Mouse (Mus musculus) neural tube, embryonic 12.5 days (tissue): Measurements from ENCODE around the gene Dhrs9. TPM values are rescaled to one million over a fixed set of nuclear protein-coding genes. Genes with fewer than 3 reads are reported as not detected.

Source experiments
- ATAC-seq: fragments of 200-750 bp; cut with Nextera tagmentation; 2 replicates; pipeline ENCODE4 v1.8.0; 2017; ENCODE audit warnings: low read depth, mild to moderate bottlenecking, moderate TSS enrichment, moderate library complexity; ENCODE audit not compliant: low FRiP score
- H3K27ac ChIP-seq: fragments of 300-500 bp; sonication (generic); 2 replicates; pipeline ENCODE4 v1.5.1; 2016
- H3K27me3 ChIP-seq: fragments of 300-500 bp; sonication (generic); replicated peaks from 2 replicates; pipeline ENCODE4 v1.6.1; 2016; ENCODE audit warnings: mild to moderate bottlenecking
- H3K36me3 ChIP-seq: fragments of 300-500 bp; sonication (generic); 2 replicates; pipeline ENCODE4 v1.6.1; 2016; ENCODE audit warnings: mild to moderate bottlenecking
- H3K4me1 ChIP-seq: fragments of 300-500 bp; sonication (generic); 2 replicates; pipeline ENCODE4 v1.6.1; 2016
- H3K4me2 ChIP-seq: fragments of 300-500 bp; sonication (generic); replicated peaks from 2 replicates; pipeline ENCODE4 v1.6.1; 2016; ENCODE audit warnings: mild to moderate bottlenecking
- H3K4me3 ChIP-seq: fragments of 300-500 bp; sonication (generic); 2 replicates; pipeline ENCODE4 v1.5.1; 2016
- H3K9ac ChIP-seq: fragments of 300-500 bp; sonication (generic); 2 replicates; pipeline ENCODE4 v1.6.1; 2016; ENCODE audit warnings: mild to moderate bottlenecking
- H3K9me3 ChIP-seq: fragments of 300-500 bp; sonication (generic); 2 replicates; pipeline ENCODE4 v1.6.1; 2016; ENCODE audit warnings: mild to moderate bottlenecking
- WGBS: fragments of 180-500 bp; shearing (Covaris S2); methylation state at CpG from one replicate; pipeline ENCODE4 v1.1.7; 2016; 5-methylcytosine and 5-hydroxymethylcytosine counted together
- polyA plus RNA-seq: library from polyadenylated mRNA; unstranded; fragments of >200 nt; fragmentation: Nextera tagmentation; extraction: Ambion mirVana; gene quantifications from 2 replicates; pipeline ENCODE4 v1.2.1, GENCODE M21; 2016

The Dhrs9 gene
- polyA plus RNA-seq, 1 experiment from 2014 or later: not detected

DNA sequence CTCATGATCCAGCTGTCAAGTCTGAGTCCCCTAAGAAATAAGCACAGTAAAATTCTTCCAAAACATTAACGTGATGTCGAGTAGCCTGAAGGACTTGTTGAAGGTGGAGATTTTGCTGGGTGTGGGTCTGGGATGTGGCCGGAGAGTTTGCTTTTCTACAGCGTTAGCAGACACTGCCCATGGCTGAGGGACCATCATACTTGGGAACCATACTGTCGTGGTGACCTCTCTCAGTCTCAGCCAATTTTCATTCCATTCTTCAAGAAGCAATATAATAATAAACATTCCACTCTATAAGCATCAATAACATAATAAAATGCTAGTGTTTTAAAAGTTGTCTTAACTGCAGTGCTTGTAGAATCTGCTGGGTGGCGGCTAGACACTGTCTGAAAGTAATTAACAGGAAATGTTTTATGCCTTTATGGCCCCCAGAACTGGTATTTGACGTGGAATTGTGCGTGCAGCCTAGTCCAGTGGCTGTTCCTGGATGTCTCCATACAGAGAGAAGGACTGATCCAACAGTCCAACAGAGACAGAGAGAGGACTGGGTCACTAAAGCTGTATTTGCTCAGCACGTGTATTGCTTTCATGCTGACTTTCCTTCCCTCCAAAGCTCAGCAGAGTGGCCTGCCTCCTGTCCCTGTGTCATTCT, 15.5 kb downstream of the Dhrs9 start:
- ATAC-seq: no peak
- Histone ChIP-seq H3K4me3 (no peak overlapping the region), H3K4me1 (no peaks in the 10 kb centered on the region), H3K9ac (no peak overlapping the region), H3K27ac (no peak overlapping the region), H3K36me3 (no peaks in the 10 kb centered on the region), H3K4me2 (no peak overlapping the region), H3K9me3 (no peaks in the 10 kb centered on the region), H3K27me3 (no peaks in the 10 kb centered on the region)
- WGBS: 42% methylated on average over 9 of the region's 9 CpGs

DNA sequence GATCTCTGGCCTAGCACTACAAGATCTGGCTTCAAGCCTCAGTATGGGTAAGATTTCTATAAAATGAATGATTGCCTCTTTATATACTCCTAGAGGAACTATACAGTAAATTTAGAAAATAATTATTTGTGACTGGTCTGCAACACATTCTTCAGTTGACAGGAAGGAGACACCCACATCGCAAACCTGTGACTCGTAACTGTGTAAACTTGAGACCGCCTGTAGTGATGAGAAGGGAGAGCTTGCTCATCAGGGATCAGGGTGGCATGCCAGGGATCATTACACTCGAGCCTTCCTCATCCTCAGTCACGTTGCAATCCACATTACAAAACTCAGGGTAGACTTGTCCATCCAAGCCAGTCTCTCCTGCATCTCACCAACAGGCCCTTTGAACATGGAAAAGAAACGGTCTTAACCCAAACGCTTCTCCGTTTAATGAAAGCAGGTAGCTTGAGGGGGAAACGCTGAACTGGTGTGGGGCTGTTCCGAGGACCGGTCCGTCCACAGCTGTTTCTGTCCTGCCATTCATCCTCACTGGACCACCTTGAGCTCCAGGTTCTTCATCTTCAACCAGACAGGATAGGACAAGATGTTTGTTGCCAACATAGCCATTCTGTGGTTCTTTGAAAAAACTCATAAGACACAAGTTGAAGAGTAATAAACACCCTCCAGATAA, 16.7 kb downstream of the Dhrs9 start:
- H3K27me3 ChIP-seq: no peaks in the 10 kb centered on the region
- no peak overlapping the region for H3K4me2 ChIP-seq
- WGBS: 85% methylated on average over 12 of the region's 12 CpGs
- no peaks in the 10 kb centered on the region for H3K4me1 ChIP-seq
- no peak overlapping the region for H3K27ac ChIP-seq
- no peak overlapping the region for H3K9ac ChIP-seq
- no peak for ATAC-seq
- H3K4me3 ChIP-seq: no peak overlapping the region
- H3K9me3 ChIP-seq: no peaks in the 10 kb centered on the region
- H3K36me3 ChIP-seq: no peaks in the 10 kb centered on the region

DNA sequence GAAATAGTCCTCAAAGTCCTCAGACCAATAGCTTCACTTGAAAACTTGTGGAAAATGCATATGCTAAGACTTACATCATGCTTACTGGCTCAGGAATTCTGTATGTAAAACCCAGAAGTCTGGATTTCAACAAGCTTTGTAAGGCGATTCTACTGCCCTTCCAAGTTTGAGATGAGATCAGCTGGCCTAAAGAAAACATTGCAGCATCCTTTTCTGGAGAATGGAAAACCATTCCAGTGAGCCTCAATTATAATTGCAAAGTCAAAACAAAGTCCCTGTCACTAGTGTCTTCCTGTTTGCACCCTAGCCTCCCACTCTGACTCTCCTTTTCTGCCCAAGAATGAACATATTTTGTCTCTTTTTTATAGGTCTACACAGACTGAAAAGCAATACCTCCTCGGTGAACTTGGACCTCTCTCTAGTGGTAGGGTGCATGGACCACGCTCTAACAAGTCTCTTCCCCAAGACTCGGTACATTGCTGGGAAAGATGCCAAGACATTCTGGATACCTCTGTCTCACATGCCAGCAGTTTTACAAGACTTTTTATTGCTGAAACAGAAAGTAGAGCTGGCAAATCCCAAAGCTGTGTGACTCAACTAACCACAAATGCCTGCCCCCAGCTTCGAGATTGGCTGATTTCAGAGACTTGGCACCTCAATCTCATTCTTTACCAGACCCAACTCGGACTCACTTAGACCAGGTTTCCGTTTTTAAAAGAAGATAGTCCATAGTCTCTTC, 20.8 kb downstream of the Dhrs9 start:
- H3K27me3 ChIP-seq: no peaks in the 10 kb centered on the region
- no peak for ATAC-seq

DNA sequence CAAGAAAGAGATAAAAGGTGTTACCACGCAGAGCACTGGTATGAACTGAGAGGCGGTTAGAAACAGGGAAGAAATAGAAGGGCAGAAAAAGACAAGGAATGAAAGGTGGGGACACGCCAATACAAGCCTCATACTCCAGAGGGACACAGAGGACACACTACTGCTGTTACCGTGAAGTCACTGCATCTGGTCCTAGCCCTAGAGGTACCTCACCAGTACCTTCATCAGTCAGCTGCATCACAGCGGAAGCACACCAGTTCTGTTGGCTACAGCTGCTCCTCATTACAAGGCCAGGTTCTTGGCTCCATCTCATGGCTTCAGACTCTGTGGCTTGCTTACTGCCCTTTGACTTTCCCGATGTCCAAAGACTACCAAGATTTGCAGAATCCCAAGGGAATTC, 21.6 kb downstream of the Dhrs9 start:
- Histone ChIP-seq H3K4me2 (no peak overlapping the region), H3K4me3 (no peak overlapping the region), H3K27me3 (no peaks in the 10 kb centered on the region), H3K9me3 (no peaks in the 10 kb centered on the region), H3K27ac (no peak overlapping the region), H3K9ac (no peak overlapping the region), H3K4me1 (no peaks in the 10 kb centered on the region), H3K36me3 (no peaks in the 10 kb centered on the region)
- no peak for ATAC-seq
- 95% methylated on average over 6 of the region's 6 CpGs for WGBS

More for the DNA sequence above, 20.8 kb downstream of the Dhrs9 start:
- H3K9me3 ChIP-seq: no peaks in the 10 kb centered on the region
- 89% methylated on average over 7 of the region's 7 CpGs for WGBS
- no peak overlapping the region for H3K4me2 ChIP-seq
- no peak overlapping the region for H3K9ac ChIP-seq
- H3K27ac ChIP-seq: no peak overlapping the region
- no peak overlapping the region for H3K4me3 ChIP-seq
- no peaks in the 10 kb centered on the region for H3K4me1 ChIP-seq
- no peaks in the 10 kb centered on the region for H3K36me3 ChIP-seq

DNA sequence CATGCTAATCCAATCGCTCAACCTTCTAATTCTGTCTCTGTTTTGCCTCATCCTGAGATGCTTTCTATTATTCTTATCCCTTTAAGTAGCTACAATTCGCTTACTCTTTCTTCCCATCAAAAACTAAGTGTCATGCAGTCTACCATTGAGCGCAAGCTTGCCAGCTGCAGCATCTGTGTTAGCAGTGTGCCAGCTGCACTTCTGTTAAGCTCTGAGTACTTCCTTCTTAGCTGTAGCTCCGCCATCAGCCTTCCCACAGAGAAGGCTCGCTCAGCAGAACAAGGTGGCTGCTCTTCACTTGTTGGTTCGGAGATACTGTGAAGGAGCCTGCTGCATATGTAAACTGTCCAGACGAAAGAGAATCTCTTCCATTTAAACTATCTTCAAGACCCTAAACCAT, 22.1 kb downstream of the Dhrs9 start:
- Histone ChIP-seq H3K27ac (no peak overlapping the region), H3K9me3 (no peaks in the 10 kb centered on the region), H3K4me2 (no peak overlapping the region), H3K27me3 (no peaks in the 10 kb centered on the region), H3K4me3 (no peak overlapping the region), H3K36me3 (no peaks in the 10 kb centered on the region), H3K4me1 (no peaks in the 10 kb centered on the region), H3K9ac (no peak overlapping the region)
- ATAC-seq: no peak
- 86% methylated on average over 7 of the region's 7 CpGs for WGBS

DNA sequence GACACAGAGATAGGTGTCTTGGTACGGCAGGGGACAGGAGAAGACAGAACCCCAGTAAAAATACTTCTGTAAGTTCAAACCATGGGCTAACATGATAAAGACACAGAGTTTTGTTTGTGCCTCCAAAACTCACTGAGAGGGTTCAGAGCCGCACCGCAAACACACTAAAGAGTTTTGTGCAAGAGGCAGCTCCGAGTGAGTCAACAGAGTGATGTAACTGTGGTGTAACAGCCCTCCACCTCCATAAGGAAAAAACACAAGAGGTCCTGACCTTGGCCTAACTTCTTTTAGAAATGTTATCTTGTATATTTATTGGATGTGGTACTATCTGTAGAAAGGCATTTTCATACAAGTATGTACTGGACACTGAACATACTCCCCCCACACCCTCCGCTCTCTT, 25.4 kb downstream of the Dhrs9 start:
- Histone ChIP-seq H3K4me2 (no peak overlapping the region), H3K4me1 (no peaks in the 10 kb centered on the region), H3K27ac (no peak overlapping the region), H3K36me3 (no peaks in the 10 kb centered on the region), H3K27me3 (no peaks in the 10 kb centered on the region), H3K9me3 (no peaks in the 10 kb centered on the region), H3K9ac (no peak overlapping the region), H3K4me3 (no peak overlapping the region)
- ATAC-seq: no peak
- 94% methylated on average over 5 of the region's 5 CpGs for WGBS

DNA sequence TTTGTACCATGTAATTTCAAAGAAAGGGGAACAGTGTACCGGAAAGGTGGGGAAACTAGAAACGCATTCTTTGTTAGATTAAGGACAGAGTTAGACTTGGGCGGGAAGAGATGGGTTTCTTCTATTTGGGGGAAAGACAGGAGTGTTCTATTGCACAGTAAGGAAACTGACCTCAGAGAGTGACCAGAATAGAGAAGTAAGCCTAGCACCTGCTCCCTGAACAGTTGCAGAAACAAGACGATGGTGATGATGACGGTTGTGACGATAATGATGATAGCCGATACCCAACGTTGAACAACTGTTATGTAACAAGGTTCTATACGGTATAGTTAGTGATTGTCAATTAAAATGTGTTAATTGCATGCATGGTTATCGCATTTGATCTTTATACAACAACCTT, 34.3 kb downstream of the Dhrs9 start:
- no peak for ATAC-seq
- Histone ChIP-seq H3K9ac (no peak overlapping the region), H3K27ac (no peak overlapping the region), H3K9me3 (no peaks in the 10 kb centered on the region), H3K27me3 (no peaks in the 10 kb centered on the region), H3K4me1 (peaks cover 22% of the 10 kb centered on the region), H3K4me2 (no peak overlapping the region), H3K4me3 (no peak overlapping the region), H3K36me3 (no peaks in the 10 kb centered on the region)
- 95% methylated on average over 10 of the region's 10 CpGs for WGBS

DNA sequence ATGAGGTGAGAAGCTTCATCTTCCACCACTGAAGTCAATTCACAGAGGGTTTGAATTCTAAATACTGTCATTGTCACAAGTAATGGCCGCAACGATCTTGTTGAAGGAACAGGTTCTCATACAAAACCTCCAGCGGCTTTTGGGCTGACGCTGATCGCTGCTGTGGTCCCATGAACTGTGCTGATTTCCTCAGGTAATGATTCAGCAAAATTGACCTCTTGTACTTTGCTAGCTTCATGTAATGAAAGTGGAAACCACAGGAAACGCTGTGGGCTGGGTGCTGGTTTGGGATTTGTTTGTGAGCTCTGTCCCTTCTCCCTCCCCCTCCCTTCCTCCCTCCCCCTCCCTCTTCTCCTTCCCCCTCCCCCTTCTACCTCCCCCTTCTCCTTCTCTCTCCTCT, 34.8 kb downstream of the Dhrs9 start:
- Histone ChIP-seq H3K36me3 (no peaks in the 10 kb centered on the region), H3K9ac (no peak overlapping the region), H3K9me3 (no peaks in the 10 kb centered on the region), H3K27me3 (no peaks in the 10 kb centered on the region), H3K4me1 (peaks cover 22% of the 10 kb centered on the region), H3K4me2 (no peak overlapping the region), H3K27ac (no peak overlapping the region), H3K4me3 (no peak overlapping the region)
- ATAC-seq: no peak
- WGBS: 93% methylated on average over 6 of the region's 6 CpGs

DNA sequence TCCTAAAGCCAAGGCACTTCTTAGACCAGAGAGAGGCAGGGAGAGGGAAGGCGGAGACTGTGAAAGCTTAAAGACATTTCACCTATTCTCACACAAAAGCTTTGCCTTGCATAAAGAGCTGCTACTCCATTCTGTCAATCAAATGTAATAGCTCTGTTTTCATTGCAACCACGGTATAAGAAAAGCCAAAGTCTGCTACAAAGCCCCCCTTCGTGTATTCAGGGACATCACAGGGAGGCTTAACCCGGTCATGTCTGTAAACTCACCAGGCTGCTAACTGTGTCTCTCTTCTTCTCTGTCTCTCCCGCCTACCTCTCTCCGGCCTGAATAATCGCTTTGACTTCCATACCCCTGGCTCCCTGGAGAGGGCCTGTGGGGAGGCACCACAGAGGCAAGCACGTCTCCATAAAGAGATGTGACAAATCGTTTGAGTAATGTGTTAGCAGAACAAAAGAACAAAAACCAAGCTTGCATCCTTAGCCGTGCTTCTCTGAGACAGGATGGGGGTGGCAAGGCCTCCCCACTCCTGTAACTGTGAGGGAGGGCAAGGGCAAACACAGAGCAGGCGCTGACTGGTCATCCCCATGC, 38.1 kb downstream of the Dhrs9 start:
- no peaks in the 10 kb centered on the region for H3K27me3 ChIP-seq
- no peak overlapping the region for H3K9ac ChIP-seq
- H3K27ac ChIP-seq: no peak overlapping the region
- peaks cover 22% of the 10 kb centered on the region for H3K4me1 ChIP-seq
- no peak overlapping the region for H3K4me3 ChIP-seq
- no peaks in the 10 kb centered on the region for H3K36me3 ChIP-seq
- no peaks in the 10 kb centered on the region for H3K9me3 ChIP-seq
- WGBS: 2% methylated on average over 11 of the region's 11 CpGs
- peak; percentile 95 for ATAC-seq
- H3K4me2 ChIP-seq: peak overlapping the region; percentile 39

DNA sequence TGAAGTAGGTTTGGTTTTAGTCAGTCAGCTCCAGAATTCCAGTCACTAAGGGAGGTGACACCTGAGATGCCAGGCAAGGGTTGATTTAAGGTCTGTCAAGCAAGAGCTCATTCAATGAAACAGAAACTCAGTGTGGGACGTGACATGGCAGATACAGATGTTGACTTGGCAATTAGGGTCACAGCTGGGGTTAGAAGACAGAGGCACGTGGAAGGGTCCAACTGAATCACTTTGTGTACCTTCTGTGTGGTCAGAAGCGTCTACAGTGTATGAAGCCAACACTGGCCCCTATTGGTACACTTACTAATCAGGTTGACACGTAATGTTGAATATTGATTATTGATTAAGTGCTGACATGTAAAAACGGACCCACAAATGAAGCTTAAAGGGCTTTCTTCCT, 44.6 kb downstream of the Dhrs9 start:
- no peak overlapping the region for H3K4me2 ChIP-seq
- no peaks in the 10 kb centered on the region for H3K4me1 ChIP-seq
- no peaks in the 10 kb centered on the region for H3K36me3 ChIP-seq
- no peak for ATAC-seq
- H3K27me3 ChIP-seq: no peaks in the 10 kb centered on the region
- no peak overlapping the region for H3K4me3 ChIP-seq
- no peak overlapping the region for H3K27ac ChIP-seq
- H3K9ac ChIP-seq: no peak overlapping the region
- no peaks in the 10 kb centered on the region for H3K9me3 ChIP-seq
- 58% methylated on average over 5 of the region's 5 CpGs for WGBS

DNA sequence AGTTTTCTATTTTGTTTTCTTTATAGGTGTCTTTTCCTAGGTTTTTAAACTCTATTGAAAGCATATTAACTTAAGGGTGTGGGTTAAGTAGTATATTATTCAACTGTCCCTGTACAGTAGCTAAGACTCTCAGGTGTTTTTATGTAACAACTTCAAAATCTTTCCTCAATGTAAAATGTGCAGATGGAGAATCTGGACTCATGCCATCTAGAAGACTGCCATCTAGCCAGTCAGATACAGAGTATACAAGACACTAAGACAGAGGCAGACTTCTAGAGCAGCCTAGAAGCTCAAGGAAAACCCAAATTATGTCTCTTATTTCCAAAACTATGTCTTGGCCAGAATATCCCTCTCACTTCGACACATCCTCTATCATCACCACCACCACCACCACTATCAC, 45.8 kb downstream of the Dhrs9 start:
- 93% methylated on average over 1 of the region's 1 CpGs for WGBS
- Histone ChIP-seq H3K27me3 (no peaks in the 10 kb centered on the region), H3K9me3 (no peaks in the 10 kb centered on the region), H3K4me1 (no peaks in the 10 kb centered on the region), H3K36me3 (no peaks in the 10 kb centered on the region), H3K4me3 (no peak overlapping the region), H3K4me2 (no peak overlapping the region), H3K27ac (no peak overlapping the region), H3K9ac (no peak overlapping the region)
- ATAC-seq: no peak

DNA sequence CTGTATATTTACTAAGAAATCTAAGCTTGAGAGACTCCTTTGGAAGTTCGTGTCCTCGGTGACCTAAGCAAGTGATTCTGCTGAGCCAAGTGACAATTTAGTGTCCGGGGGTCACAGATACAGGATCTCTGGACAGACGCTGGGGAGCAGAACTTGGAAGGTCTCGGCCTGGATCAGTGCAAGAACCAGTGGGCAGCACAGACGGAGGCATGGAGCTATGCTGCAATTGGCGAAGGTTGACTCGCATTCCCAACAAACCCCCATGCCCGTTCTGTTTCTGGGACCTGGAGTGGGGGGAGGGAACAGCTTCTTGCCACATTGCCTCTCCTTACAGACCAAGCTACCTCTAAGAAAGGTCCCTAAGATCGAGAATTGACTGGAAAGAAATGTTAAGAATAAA, 46.9 kb downstream of the Dhrs9 start:
- 94% methylated on average over 10 of the region's 10 CpGs for WGBS
- H3K4me2 ChIP-seq: no peak overlapping the region
- no peaks in the 10 kb centered on the region for H3K27me3 ChIP-seq
- no peak for ATAC-seq
- H3K4me1 ChIP-seq: no peaks in the 10 kb centered on the region
- no peaks in the 10 kb centered on the region for H3K36me3 ChIP-seq
- H3K4me3 ChIP-seq: no peak overlapping the region
- H3K27ac ChIP-seq: no peak overlapping the region
- no peak overlapping the region for H3K9ac ChIP-seq
- H3K9me3 ChIP-seq: no peaks in the 10 kb centered on the region
